Mouse (Mus musculus): Measurements from ENCODE around the gene Srd5a1.

DNA sequence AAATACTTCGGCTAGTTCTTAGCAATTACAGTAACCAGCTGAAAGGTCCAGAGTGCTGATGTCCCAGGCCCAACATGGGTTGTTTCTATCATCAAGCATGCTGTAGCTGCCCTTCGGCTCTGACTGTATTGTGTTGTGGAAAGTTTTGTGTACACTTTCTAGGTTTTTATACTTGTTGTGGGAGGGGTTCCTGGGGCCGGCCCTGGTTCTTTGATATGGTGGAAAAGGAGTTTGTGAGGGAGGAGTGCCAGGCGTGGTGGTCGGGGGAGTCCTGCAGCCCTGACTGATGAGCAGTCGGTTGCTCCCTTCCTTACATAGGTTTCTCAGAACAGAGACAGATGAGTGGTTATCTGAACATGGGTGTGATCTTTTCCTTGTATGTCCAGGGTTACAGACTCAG is 25.6 kb upstream of the Srd5a1 start:
- TF ChIP-seq GATA1 (IDR thresholded peaks at IDR 0.05; ENCODE audit: borderline replicate concordance, low read length) (no peak), FLI1 (IDR thresholded peaks at IDR 0.05; ENCODE audit: low read length) (no peak)

Measured in megakaryocyte, embryonic 14.5 days (primary cell).